Mouse (Mus musculus): ENCODE measurements at regions not wholly inside any gene's neighbourhood (a gene's known extent, or its start where the extent isn't known, plus 50 kb on each side); places are given as distances from the start of the nearest gene placed in this dataset.
A peak's percentile ranks its signal among the peaks of the same experiment; 100 is the strongest.

- no peak for DNase-seq (ENCODE audit: low spot score)
- Histone ChIP-seq H3K4me1 (peaks cover 2% of the 10 kb centered on the region), H3K4me3 (no peak overlapping the region), H3K27me3 (ENCODE audit: low read depth, poor library complexity, severe bottlenecking) (no peaks in the 10 kb centered on the region; the same call in 1 of the 2 replicates), H3K9me3 (replicated peaks) (0 out of 2 replicates have a peak, but pooled peaks cover 3% of the 10 kb centered on the region), H3K36me3 (no peaks in the 10 kb centered on the region), H3K27ac (replicated peaks) (no peak overlapping the region; the same call in 1 of the 2 replicates)
- WGBS, result 80% methylated on average over 2 of the region's 2 CpGs
Observed at GRCm38 (mm10) chr5:112020882-112021281, 231.4 kb downstream of the Cryba4 start.

GRCm38 (mm10) chr5:112029955-112030354, 222.4 kb downstream of the Cryba4 start:
- H3K4me1 ChIP-seq, result peaks cover 23% of the 10 kb centered on the region
- H3K9me3 ChIP-seq (replicated peaks), result no peaks in the 10 kb centered on the region
- DNase-seq (ENCODE audit: low spot score), result peak; percentile 48
- 38% methylated on average over 11 of the region's 11 CpGs for WGBS
- no peak overlapping the region for H3K4me3 ChIP-seq
- H3K36me3 ChIP-seq, result no peaks in the 10 kb centered on the region
- H3K27me3 ChIP-seq (ENCODE audit: low read depth, poor library complexity, severe bottlenecking), result peaks cover 7% of the 10 kb centered on the region; the same call in 1 of the 2 replicates
- H3K27ac ChIP-seq (replicated peaks), result no peak overlapping the region

- Histone ChIP-seq H3K27me3 (ENCODE audit: low read depth, poor library complexity, severe bottlenecking) (peaks cover 7% of the 10 kb centered on the region; the same call in 1 of the 2 replicates), H3K36me3 (no peaks in the 10 kb centered on the region), H3K27ac (replicated peaks) (no peak overlapping the region), H3K4me1 (peaks cover 21% of the 10 kb centered on the region), H3K4me3 (no peak overlapping the region), H3K9me3 (replicated peaks) (no peaks in the 10 kb centered on the region)
- DNase-seq (ENCODE audit: low spot score), result no peak
Observed at GRCm38 (mm10) chr5:112032036-112032435, 220.3 kb downstream of the Cryba4 start.

- H3K36me3 ChIP-seq, result no peaks in the 10 kb centered on the region
- no peak for DNase-seq (ENCODE audit: low spot score)
Observed at GRCm38 (mm10) chr5:112035426-112035825, 216.9 kb downstream of the Cryba4 start.

GRCm38 (mm10) chr5:112037080-112037479, 215.2 kb downstream of the Cryba4 start:
- Histone ChIP-seq H3K4me3 (no peak overlapping the region), H3K4me1 (peaks cover 29% of the 10 kb centered on the region), H3K9me3 (replicated peaks) (no peaks in the 10 kb centered on the region), H3K27me3 (ENCODE audit: low read depth, poor library complexity, severe bottlenecking) (peaks cover 7% of the 10 kb centered on the region; the same call in 1 of the 2 replicates), H3K27ac (replicated peaks) (no peak overlapping the region), H3K36me3 (no peaks in the 10 kb centered on the region)
- WGBS, result 83% methylated on average over 8 of the region's 8 CpGs
- DNase-seq (ENCODE audit: low spot score), result no peak

More at GRCm38 (mm10) chr5:112035426-112035825, 216.9 kb downstream of the Cryba4 start:
- no peak overlapping the region for H3K4me3 ChIP-seq
- peaks cover 7% of the 10 kb centered on the region; the same call in 1 of the 2 replicates for H3K27me3 ChIP-seq (ENCODE audit: low read depth, poor library complexity, severe bottlenecking)
- H3K4me1 ChIP-seq, result peaks cover 16% of the 10 kb centered on the region
- no peak overlapping the region for H3K27ac ChIP-seq (replicated peaks)
- no peaks in the 10 kb centered on the region for H3K9me3 ChIP-seq (replicated peaks)
- WGBS, result 83% methylated on average over 8 of the region's 8 CpGs

GRCm38 (mm10) chr5:112039645-112040372, 212.5 kb downstream of the Cryba4 start:
- H3K27me3 ChIP-seq (ENCODE audit: low read depth, poor library complexity, severe bottlenecking), result no peaks in the 10 kb centered on the region; the same call in 1 of the 2 replicates
- no peaks in the 10 kb centered on the region for H3K36me3 ChIP-seq
- H3K9me3 ChIP-seq (replicated peaks), result no peaks in the 10 kb centered on the region
- no peak overlapping the region for H3K27ac ChIP-seq (replicated peaks)
- WGBS, result 77% methylated on average over 10 of the region's 10 CpGs
- no peak overlapping the region for H3K4me3 ChIP-seq
- H3K4me1 ChIP-seq, result peaks cover 31% of the 10 kb centered on the region
- DNase-seq (ENCODE audit: low spot score), result no peak

- Histone ChIP-seq H3K36me3 (no peaks in the 10 kb centered on the region), H3K9me3 (replicated peaks) (no peaks in the 10 kb centered on the region), H3K4me3 (no peak overlapping the region), H3K27ac (replicated peaks) (no peak overlapping the region; the same call in 1 of the 2 replicates), H3K4me1 (peaks cover 31% of the 10 kb centered on the region), H3K27me3 (ENCODE audit: low read depth, poor library complexity, severe bottlenecking) (no peaks in the 10 kb centered on the region; the same call in 1 of the 2 replicates)
- no peak for DNase-seq (ENCODE audit: low spot score)
- 52% methylated on average over 1 of the region's 1 CpGs for WGBS
Observed at GRCm38 (mm10) chr5:112040678-112041077, 211.6 kb downstream of the Cryba4 start.

GRCm38 (mm10) chr5:112041285-112041684, 211.0 kb downstream of the Cryba4 start:
- H3K4me3 ChIP-seq, result no peak overlapping the region
- 56% methylated on average over 4 of the region's 4 CpGs for WGBS
- peak overlapping the region; percentile 28; the same call in 1 of the 2 replicates for H3K27ac ChIP-seq (replicated peaks)
- H3K27me3 ChIP-seq (ENCODE audit: low read depth, poor library complexity, severe bottlenecking), result no peaks in the 10 kb centered on the region; the same call in 1 of the 2 replicates
- H3K36me3 ChIP-seq, result no peaks in the 10 kb centered on the region
- peaks cover 29% of the 10 kb centered on the region for H3K4me1 ChIP-seq
- no peak for DNase-seq (ENCODE audit: low spot score)
- H3K9me3 ChIP-seq (replicated peaks), result no peaks in the 10 kb centered on the region

GRCm38 (mm10) chr5:112042236-112042635, 210.1 kb downstream of the Cryba4 start:
- Histone ChIP-seq H3K9me3 (replicated peaks) (no peaks in the 10 kb centered on the region), H3K4me3 (no peak overlapping the region), H3K27ac (replicated peaks) (peak overlapping the region; percentile 10; the same call in 1 of the 2 replicates), H3K27me3 (ENCODE audit: low read depth, poor library complexity, severe bottlenecking) (no peaks in the 10 kb centered on the region; the same call in 1 of the 2 replicates), H3K4me1 (peaks cover 22% of the 10 kb centered on the region), H3K36me3 (no peaks in the 10 kb centered on the region)
- WGBS, result 87% methylated on average over 11 of the region's 11 CpGs
- no peak for DNase-seq (ENCODE audit: low spot score)

- no peak overlapping the region for H3K4me3 ChIP-seq
- no peak overlapping the region for H3K27ac ChIP-seq (replicated peaks)
- peaks cover 5% of the 10 kb centered on the region for H3K4me1 ChIP-seq
- no peak for DNase-seq (ENCODE audit: low spot score)
- H3K27me3 ChIP-seq (ENCODE audit: low read depth, poor library complexity, severe bottlenecking), result peaks cover 3% of the 10 kb centered on the region
- no peaks in the 10 kb centered on the region for H3K36me3 ChIP-seq
- H3K9me3 ChIP-seq (replicated peaks), result no peaks in the 10 kb centered on the region
- 48% methylated on average over 16 of the region's 16 CpGs for WGBS
Observed at GRCm38 (mm10) chr5:112050046-112050782, 202.1 kb downstream of the Cryba4 start.

- no peaks in the 10 kb centered on the region for H3K36me3 ChIP-seq
- H3K27me3 ChIP-seq (ENCODE audit: low read depth, poor library complexity, severe bottlenecking), result peaks cover 3% of the 10 kb centered on the region
- 79% methylated on average over 5 of the region's 5 CpGs for WGBS
- no peak overlapping the region for H3K4me3 ChIP-seq
- no peak for DNase-seq (ENCODE audit: low spot score)
- H3K9me3 ChIP-seq (replicated peaks), result no peaks in the 10 kb centered on the region
- H3K4me1 ChIP-seq, result peaks cover 5% of the 10 kb centered on the region
- no peak overlapping the region for H3K27ac ChIP-seq (replicated peaks)
Observed at GRCm38 (mm10) chr5:112050906-112051305, 201.4 kb downstream of the Cryba4 start.

GRCm38 (mm10) chr5:112051786-112052185, 200.5 kb downstream of the Cryba4 start:
- Histone ChIP-seq H3K4me3 (no peak overlapping the region), H3K27me3 (ENCODE audit: low read depth, poor library complexity, severe bottlenecking) (peaks cover 3% of the 10 kb centered on the region), H3K27ac (replicated peaks) (no peak overlapping the region), H3K9me3 (replicated peaks) (no peaks in the 10 kb centered on the region), H3K36me3 (no peaks in the 10 kb centered on the region), H3K4me1 (peaks cover 5% of the 10 kb centered on the region)
- WGBS, result 90% methylated on average over 10 of the region's 10 CpGs
- no peak for DNase-seq (ENCODE audit: low spot score)
